Mouse (Mus musculus): Measurements from ENCODE around the gene Cadm1. TPM values are rescaled to one million over a fixed set of nuclear protein-coding genes. Genes with fewer than 3 reads are reported as not detected.

The Cadm1 gene
- polyA plus RNA-seq, 1 experiment: 103 TPM

DNA sequence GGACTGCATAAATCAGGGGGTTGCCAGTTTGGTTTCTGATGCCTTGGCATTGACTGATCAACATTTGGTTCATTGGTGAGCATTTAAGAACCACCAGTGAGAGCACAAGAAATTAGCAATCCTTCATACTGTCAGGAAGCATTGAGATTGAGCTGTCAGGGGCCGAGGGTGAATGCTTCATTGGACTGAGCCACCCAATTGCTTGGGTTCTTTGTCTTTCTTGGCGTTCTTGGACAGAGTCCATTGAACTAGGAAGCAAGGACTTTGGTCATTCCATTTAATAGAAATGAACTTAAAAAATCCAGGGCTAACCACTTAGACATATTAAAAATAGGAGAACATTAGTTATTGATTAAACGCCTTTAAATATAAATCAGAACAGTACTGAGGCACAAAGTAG is 214.9 kb downstream of the Cadm1 start:
- DNase-seq (ENCODE audit: low read depth): peak; percentile 48
- TF ChIP-seq CTCF (IDR thresholded peaks at IDR 0.05; ENCODE audit: borderline replicate concordance, extremely low read depth, insufficient read depth, insufficient read length): no peak
- TF ChIP-seq POLR2A (IDR thresholded peaks at IDR 0.05; ENCODE audit: borderline replicate concordance, extremely low read depth, insufficient read depth, insufficient read length, poor library complexity, severe bottlenecking): no peak

DNA sequence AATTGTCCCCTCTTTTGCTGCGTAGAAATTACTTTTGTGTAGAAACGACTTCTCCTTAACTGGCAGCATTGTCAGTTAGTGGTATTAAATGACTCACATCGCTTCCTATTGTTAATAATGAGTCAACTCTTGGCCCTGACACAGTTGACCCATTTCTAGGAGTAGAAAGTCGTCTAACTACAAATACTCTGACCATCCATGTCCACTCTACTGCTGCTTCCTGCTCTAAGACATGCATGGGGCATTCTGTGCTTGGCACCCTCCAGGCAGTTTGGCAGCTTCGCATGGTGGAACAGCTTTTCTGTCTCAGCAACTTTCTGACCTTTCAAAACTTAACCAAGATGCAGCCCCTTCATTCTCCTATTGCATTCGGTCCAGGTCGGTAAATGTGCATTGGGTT is 215.7 kb downstream of the Cadm1 start:
- TF ChIP-seq POLR2A (IDR thresholded peaks at IDR 0.05; ENCODE audit: borderline replicate concordance, extremely low read depth, insufficient read depth, insufficient read length, poor library complexity, severe bottlenecking) (no peak), CTCF (IDR thresholded peaks at IDR 0.05; ENCODE audit: borderline replicate concordance, extremely low read depth, insufficient read depth, insufficient read length) (no peak)
- DNase-seq (ENCODE audit: low read depth): no peak

DNA sequence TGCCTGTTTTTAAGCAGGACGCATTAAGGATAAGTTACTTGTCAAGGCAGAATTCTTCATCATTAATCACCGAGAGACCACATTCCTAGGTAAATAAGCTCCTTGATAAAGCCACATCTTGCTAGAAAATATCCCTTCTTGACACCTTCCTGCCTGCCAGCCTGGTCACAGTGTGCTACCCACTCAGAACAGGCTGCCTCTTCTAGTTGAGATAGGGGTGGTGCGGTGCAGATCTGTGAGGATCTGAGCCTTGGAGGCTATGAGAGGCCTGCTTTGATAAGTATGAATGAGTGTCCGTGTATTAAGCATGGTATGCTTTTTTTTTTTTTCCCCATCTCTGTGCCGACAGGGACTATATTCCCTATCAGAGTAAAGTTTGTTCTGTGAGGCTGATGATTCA is 219.2 kb downstream of the Cadm1 start:
- DNase-seq (ENCODE audit: low read depth): peak; percentile 13
- TF ChIP-seq CTCF (IDR thresholded peaks at IDR 0.05; ENCODE audit: borderline replicate concordance, extremely low read depth, insufficient read depth, insufficient read length): no peak
- TF ChIP-seq POLR2A (IDR thresholded peaks at IDR 0.05; ENCODE audit: borderline replicate concordance, extremely low read depth, insufficient read depth, insufficient read length, poor library complexity, severe bottlenecking): no peak

GRCm38 (mm10) chr9:47752516-47752915 is 222.5 kb downstream of the Cadm1 start:
- TF ChIP-seq POLR2A (IDR thresholded peaks at IDR 0.05; ENCODE audit: borderline replicate concordance, extremely low read depth, insufficient read depth, insufficient read length, poor library complexity, severe bottlenecking): no peak
- TF ChIP-seq CTCF (IDR thresholded peaks at IDR 0.05; ENCODE audit: borderline replicate concordance, extremely low read depth, insufficient read depth, insufficient read length): no peak
- peak; percentile 66 for DNase-seq (ENCODE audit: low read depth)

- peak; percentile 61 for DNase-seq (ENCODE audit: low read depth)
- TF ChIP-seq CTCF (IDR thresholded peaks at IDR 0.05; ENCODE audit: borderline replicate concordance, extremely low read depth, insufficient read depth, insufficient read length) (no peak), POLR2A (IDR thresholded peaks at IDR 0.05; ENCODE audit: borderline replicate concordance, extremely low read depth, insufficient read depth, insufficient read length, poor library complexity, severe bottlenecking) (no peak)
These were observed 223.2 kb downstream of the Cadm1 start for GRCm38 (mm10) chr9:47753127-47753526.

- peak; percentile 66 for DNase-seq (ENCODE audit: low read depth)
These were observed 225.1 kb downstream of the Cadm1 start for GRCm38 (mm10) chr9:47755119-47755518.

DNA sequence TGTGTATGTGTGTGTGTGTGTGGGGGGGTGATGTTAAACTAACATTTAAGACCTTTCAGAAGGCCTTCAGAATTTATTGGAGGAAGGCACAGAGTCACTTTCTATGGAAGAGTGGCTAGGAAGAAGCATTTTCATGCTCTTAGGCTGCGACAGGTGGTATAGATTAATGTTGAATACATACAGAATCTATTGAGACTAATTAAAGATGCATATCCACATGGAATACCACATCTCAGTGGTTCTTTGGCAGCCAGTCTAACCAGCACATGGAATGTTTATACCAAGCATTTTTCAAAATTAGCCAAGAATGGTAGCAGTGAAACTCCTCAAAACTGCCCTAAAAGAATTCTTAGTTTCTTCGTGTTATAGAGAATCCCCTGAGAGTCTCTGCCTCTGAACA is 227.8 kb downstream of the Cadm1 start:
- TF ChIP-seq CTCF (IDR thresholded peaks at IDR 0.05; ENCODE audit: borderline replicate concordance, extremely low read depth, insufficient read depth, insufficient read length): no peak
- TF ChIP-seq POLR2A (IDR thresholded peaks at IDR 0.05; ENCODE audit: borderline replicate concordance, extremely low read depth, insufficient read depth, insufficient read length, poor library complexity, severe bottlenecking): no peak
- no peak for DNase-seq (ENCODE audit: low read depth)

More at GRCm38 (mm10) chr9:47755119-47755518, 225.1 kb downstream of the Cadm1 start:
- no peak for TF ChIP-seq CTCF (IDR thresholded peaks at IDR 0.05; ENCODE audit: borderline replicate concordance, extremely low read depth, insufficient read depth, insufficient read length)
- TF ChIP-seq POLR2A (IDR thresholded peaks at IDR 0.05; ENCODE audit: borderline replicate concordance, extremely low read depth, insufficient read depth, insufficient read length, poor library complexity, severe bottlenecking): no peak

GRCm38 (mm10) chr9:47758320-47758719 is 228.3 kb downstream of the Cadm1 start:
- TF ChIP-seq CTCF (IDR thresholded peaks at IDR 0.05; ENCODE audit: borderline replicate concordance, extremely low read depth, insufficient read depth, insufficient read length) (no peak), POLR2A (IDR thresholded peaks at IDR 0.05; ENCODE audit: borderline replicate concordance, extremely low read depth, insufficient read depth, insufficient read length, poor library complexity, severe bottlenecking) (no peak)
- peak; percentile 76 for DNase-seq (ENCODE audit: low read depth)

DNA sequence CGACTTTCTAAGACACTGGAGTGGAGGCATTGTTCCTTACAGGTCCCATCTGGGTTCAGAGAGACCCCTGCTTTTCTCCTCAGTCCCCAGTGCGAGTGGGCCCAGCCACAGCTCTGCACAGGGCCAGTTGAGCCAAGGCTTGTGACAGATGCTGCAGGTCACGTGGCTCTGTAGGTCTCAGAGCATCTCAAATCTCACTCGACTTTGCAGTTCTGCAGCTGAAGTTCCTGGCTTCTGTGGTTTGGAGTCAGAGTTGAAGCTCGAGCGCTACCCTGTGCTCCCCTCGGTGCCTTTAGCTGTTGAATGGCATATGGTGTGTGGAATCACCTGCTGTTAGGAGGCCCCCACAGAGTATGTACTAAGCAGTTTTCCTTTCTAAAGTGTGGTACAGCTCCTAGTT is 229.8 kb downstream of the Cadm1 start:
- peak; percentile 58 for DNase-seq (ENCODE audit: low read depth)

DNA sequence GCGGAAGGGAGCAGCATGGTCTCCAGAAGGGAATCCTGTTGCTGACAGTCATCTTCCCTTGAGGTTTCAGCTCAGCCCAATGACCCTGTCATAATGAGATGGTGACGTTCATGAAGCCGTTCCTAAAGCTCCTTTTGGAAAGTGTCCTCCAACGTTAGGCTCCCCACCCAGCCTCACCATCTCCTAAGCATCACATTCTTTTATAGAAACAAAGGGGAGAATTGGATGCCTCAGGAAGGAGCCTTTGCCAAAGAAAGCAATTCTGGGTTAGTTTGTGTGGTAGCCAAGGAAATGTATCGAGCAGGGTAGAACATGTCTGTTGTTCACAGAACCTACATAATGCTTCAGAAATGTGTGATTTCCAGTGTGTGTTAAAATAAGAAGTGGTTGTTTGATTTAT is 231.6 kb downstream of the Cadm1 start:
- TF ChIP-seq CTCF (IDR thresholded peaks at IDR 0.05; ENCODE audit: borderline replicate concordance, extremely low read depth, insufficient read depth, insufficient read length) (no peak), POLR2A (IDR thresholded peaks at IDR 0.05; ENCODE audit: borderline replicate concordance, extremely low read depth, insufficient read depth, insufficient read length, poor library complexity, severe bottlenecking) (no peak)
- DNase-seq (ENCODE audit: low read depth): no peak

More for the DNA sequence above, 229.8 kb downstream of the Cadm1 start:
- TF ChIP-seq POLR2A (IDR thresholded peaks at IDR 0.05; ENCODE audit: borderline replicate concordance, extremely low read depth, insufficient read depth, insufficient read length, poor library complexity, severe bottlenecking) (no peak), CTCF (IDR thresholded peaks at IDR 0.05; ENCODE audit: borderline replicate concordance, extremely low read depth, insufficient read depth, insufficient read length) (no peak)

GRCm38 (mm10) chr9:47762913-47763312 is 232.9 kb downstream of the Cadm1 start:
- DNase-seq (ENCODE audit: low read depth): no peak
- TF ChIP-seq POLR2A (IDR thresholded peaks at IDR 0.05; ENCODE audit: borderline replicate concordance, extremely low read depth, insufficient read depth, insufficient read length, poor library complexity, severe bottlenecking): no peak
- TF ChIP-seq CTCF (IDR thresholded peaks at IDR 0.05; ENCODE audit: borderline replicate concordance, extremely low read depth, insufficient read depth, insufficient read length): no peak

- DNase-seq (ENCODE audit: low read depth): peak; percentile 55
- TF ChIP-seq POLR2A (IDR thresholded peaks at IDR 0.05; ENCODE audit: borderline replicate concordance, extremely low read depth, insufficient read depth, insufficient read length, poor library complexity, severe bottlenecking) (no peak), CTCF (IDR thresholded peaks at IDR 0.05; ENCODE audit: borderline replicate concordance, extremely low read depth, insufficient read depth, insufficient read length) (no peak)
These were observed 234.9 kb downstream of the Cadm1 start for GRCm38 (mm10) chr9:47764920-47765319.

All from brain, embryonic 14.5 days (tissue).